ENCODE assay signal across 23 mouse cellular contexts in the genomic region with DNA sequence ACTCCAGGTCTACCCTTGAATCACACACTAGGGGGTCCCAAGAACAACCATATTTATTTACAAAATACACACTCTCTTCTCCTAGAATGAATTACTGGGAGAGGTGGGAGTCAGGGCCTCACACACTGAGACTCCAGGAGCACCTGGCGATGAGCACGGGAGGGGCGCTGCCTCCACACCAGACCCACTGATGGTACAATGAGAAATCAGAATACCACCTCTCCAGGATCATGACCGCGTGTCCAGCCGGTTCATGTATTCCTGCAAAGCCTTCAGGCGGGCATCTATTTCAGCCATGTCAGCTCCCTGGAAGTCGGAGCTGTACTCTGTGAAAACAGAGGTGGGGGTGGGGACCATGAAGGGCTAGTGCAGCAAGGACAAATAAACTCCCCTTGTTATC. TPM values are rescaled to one million over a fixed set of nuclear protein-coding genes. Genes with fewer than 3 reads are reported as not detected.
DNase-seq lines count a peak whose midpoint lies in the region; ATAC-seq and TF ChIP-seq lines count a peak whose summit lies in the region.
"Had no signal": no experiment of that assay in that cellular context is flagged by ENCODE, and none has a peak within 500 bp of the region (broad histone marks: within the 10 kb centered on the region; RNA-seq: fewer than 3 reads in every experiment).

No protein-coding gene starts in this region.

- ATAC-seq in forebrain, postnatal 0 days = no peak
- no peak for ATAC-seq in forebrain, embryonic 16.5 days
- ATAC-seq: activated CD4-positive, CD25-positive, alpha-beta regulatory T cell, adult 4 months; CD4-positive, CD25-positive, alpha-beta regulatory T cell, adult 4 months; Patski had no signal

- no peak overlapping the region for H3K4me2 ChIP-seq in forebrain, postnatal 0 days (ENCODE audit: low read depth)
- H3K4me2 ChIP-seq in forebrain, embryonic 16.5 days (ENCODE audit: low read length) = no peak overlapping the region

- H3K9me3 ChIP-seq in forebrain, postnatal 0 days (ENCODE audit: low read length) = no peaks in the 10 kb centered on the region
- H3K9me3 ChIP-seq in forebrain, embryonic 16.5 days (ENCODE audit: control insufficient read depth, low read length) = no peaks in the 10 kb centered on the region
- H3K9me3 ChIP-seq in E14TG2a.4 (ENCODE audit: low read length) = no peaks in the 10 kb centered on the region
- H3K9me3 ChIP-seq: G1E had no signal

- peaks cover 8% of the 10 kb centered on the region; the same call in 1 of the 2 replicates for H3K4me1 ChIP-seq in forebrain, postnatal 0 days (ENCODE audit: insufficient read depth)
- peaks cover 22% of the 10 kb centered on the region for H3K4me1 ChIP-seq in forebrain, embryonic 16.5 days (replicated peaks; ENCODE audit: control insufficient read depth, insufficient read depth, low read length)
- peaks cover 34% of the 10 kb centered on the region for H3K4me1 ChIP-seq in E14TG2a.4 (replicated peaks; ENCODE audit: low read depth, low read length)

- TF ChIP-seq CTCF in forebrain, postnatal 0 days (IDR thresholded peaks at IDR 0.05; ENCODE audit: low read depth) = 0 out of 2 replicates have a peak, but pooled peaks have one; percentile 1
- 0 out of 2 replicates have a peak, but pooled peaks have one; percentile 3 for TF ChIP-seq CTCF in E14TG2a.4 (conservative IDR thresholded peaks at IDR 0.05; ENCODE audit: low read length)

- H3K36me3 ChIP-seq in forebrain, postnatal 0 days (ENCODE audit: insufficient read depth) = no peaks in the 10 kb centered on the region
- no peaks in the 10 kb centered on the region for H3K36me3 ChIP-seq in forebrain, embryonic 16.5 days (ENCODE audit: control insufficient read depth, insufficient read depth)
- peaks cover 41% of the 10 kb centered on the region for H3K36me3 ChIP-seq in E14TG2a.4 (ENCODE audit: insufficient read depth, low read length)

- no peak overlapping the region for H3K9ac ChIP-seq in forebrain, postnatal 0 days
- H3K9ac ChIP-seq in forebrain, embryonic 16.5 days (replicated peaks; ENCODE audit: low read depth, low read length) = no peak overlapping the region

- 93% methylated on average over 8 of the region's 8 CpGs for WGBS in forebrain, postnatal 0 days
- WGBS in forebrain, embryonic 16.5 days = 92% methylated on average over 8 of the region's 8 CpGs

- H3K27ac ChIP-seq in forebrain, postnatal 0 days (ENCODE audit: low read depth, low read length) = no peak overlapping the region
- H3K27ac ChIP-seq in forebrain, embryonic 16.5 days (ENCODE audit: low read length) = no peak overlapping the region

- H3K4me3 ChIP-seq in forebrain, postnatal 0 days (ENCODE audit: low read depth, low read length) = no peak overlapping the region
- H3K4me3 ChIP-seq in forebrain, embryonic 16.5 days (replicated peaks; ENCODE audit: low read length) = no peak overlapping the region
- no peak overlapping the region for H3K4me3 ChIP-seq in E14TG2a.4 (replicated peaks; ENCODE audit: low read length)

- no peaks in the 10 kb centered on the region for H3K27me3 ChIP-seq in forebrain, postnatal 0 days (ENCODE audit: insufficient read depth, low read length)
- H3K27me3 ChIP-seq in forebrain, embryonic 16.5 days (replicated peaks; ENCODE audit: control insufficient read depth, insufficient read depth, low read length) = peaks cover 3% of the 10 kb centered on the region; the same call in 1 of the 2 replicates
- peaks cover 18% of the 10 kb centered on the region for H3K27me3 ChIP-seq in E14TG2a.4 (ENCODE audit: insufficient read depth, low read length)
- H3K27me3 ChIP-seq: CH12.LX, Patski had no signal

- DNase-seq in cerebellum, adult 9-11 months = peak; percentile 55
- DNase-seq in cerebellum, postnatal 36 days = no peak
- DNase-seq in forebrain, postnatal 0 days = no peak
- DNase-seq in heart, adult 11 months = peak; percentile 87
- DNase-seq in heart, postnatal 14 days = no peak
- no peak for DNase-seq in lung, postnatal 25 days (ENCODE audit: low spot score)
- DNase-seq: adrenal gland, adult 2 months; adrenal gland, adult 8-10 months; adrenal gland, postnatal 10 days; adrenal gland, postnatal 14 days; adrenal gland, postnatal 25 days; adrenal gland, postnatal 36 days; B cell, adult 2 months; cerebellum, adult 11 months; cerebellum, adult 18-20 months had no signal

- intact Hi-C loops in heart, postnatal 14 days (cut with DNase I) = no loop called here

RNA-seq across cellular contexts. Expression of a gene that starts 19.4 kb away (rescaled TPM):
- 12.8 and 17.2 TPM in 2 replicates for total RNA-seq in forebrain, postnatal 0 days (2014; rRNA removed)
- polyA plus RNA-seq in forebrain, postnatal 0 days (2015; fragmentation: Nextera tagmentation; extraction: Ambion mirVana) = 21.6 and 23.2 TPM in 2 replicates
- polyA plus RNA-seq in forebrain, embryonic 16.5 days (2015; fragmentation: Nextera tagmentation; extraction: Ambion mirVana) = 23.9 and 24.0 TPM in 2 replicates
- total RNA-seq in heart, postnatal 14 days (2021) = 1 to 10 TPM; 9.0 to 9.5 TPM

RNA-seq across cellular contexts. Expression of a gene that starts 19.7 kb away (rescaled TPM):
- total RNA-seq in forebrain, postnatal 0 days (2014; rRNA removed) = 13.8 and 14.9 TPM in 2 replicates
- 26.9 and 27.0 TPM in 2 replicates for polyA plus RNA-seq in forebrain, postnatal 0 days (2015; fragmentation: Nextera tagmentation; extraction: Ambion mirVana)
- polyA plus RNA-seq in forebrain, embryonic 16.5 days (2015; fragmentation: Nextera tagmentation; extraction: Ambion mirVana) = 26.3 and 26.7 TPM in 2 replicates
- total RNA-seq in heart, postnatal 14 days (2021) = 1 to 10 TPM; 2.0 to 3.3 TPM
- total RNA-seq: G1E, MEL had no signal
- polyA plus RNA-seq: G1E had no signal

RNA-seq across cellular contexts. Expression of a gene that starts 34.8 kb away (rescaled TPM):
- total RNA-seq in forebrain, postnatal 0 days (2014; rRNA removed) = 15.4 and 19.5 TPM in 2 replicates
- 7.2 and 11.4 TPM in 2 replicates for polyA plus RNA-seq in forebrain, postnatal 0 days (2015; fragmentation: Nextera tagmentation; extraction: Ambion mirVana)
- 15.8 and 17.3 TPM in 2 replicates for polyA plus RNA-seq in forebrain, embryonic 16.5 days (2015; fragmentation: Nextera tagmentation; extraction: Ambion mirVana)
- 10 to 100 TPM in 1 of 2 experiments, 1 to 10 TPM in 1; 9.6 to 10.1 TPM for total RNA-seq in heart, postnatal 14 days (2021)
- polyA plus RNA-seq: activated CD4-positive, CD25-positive, alpha-beta regulatory T cell, adult 4 months; CD4-positive, CD25-positive, alpha-beta regulatory T cell, adult 4 months; G1E had no signal

RNA-seq across cellular contexts. Expression of a gene that starts 51.1 kb away (rescaled TPM):
- total RNA-seq in forebrain, postnatal 0 days (2014; rRNA removed) = 0.95 and 2.1 TPM in 2 replicates
- polyA plus RNA-seq in forebrain, postnatal 0 days (2015; fragmentation: Nextera tagmentation; extraction: Ambion mirVana) = 0.53 and 0.54 TPM in 2 replicates
- 0.30 and 0.46 TPM in 2 replicates for polyA plus RNA-seq in forebrain, embryonic 16.5 days (2015; fragmentation: Nextera tagmentation; extraction: Ambion mirVana)
- total RNA-seq in heart, postnatal 14 days (2021) = 1 to 10 TPM; 5.4 to 6.5 TPM
- total RNA-seq: CH12.LX had no signal
- polyA plus RNA-seq: activated CD4-positive, CD25-positive, alpha-beta regulatory T cell, adult 4 months; G1E had no signal

Comparison
In these comparisons a context has a peak if more than half of its experiments do, and no peak if none do; other contexts are left out.
1. DNase-seq: peak in cerebellum, adult 9-11 months (single experiment) and heart, adult 11 months (single experiment); none in cerebellum, postnatal 36 days (0 of 2), forebrain, postnatal 0 days (single experiment), heart, postnatal 14 days (0 of 2) and lung, postnatal 25 days (single experiment).